14 mouse cellular contexts compared by ENCODE assay signal in genomic region chr6:51437665-51438064, GRCm38 (mm10). TPM values are rescaled to one million over a fixed set of nuclear protein-coding genes. Genes with fewer than 3 reads are reported as not detected.
DNase-seq lines count a peak whose midpoint lies in the region; ATAC-seq lines count a peak whose summit lies in the region.
"Had no signal": no experiment of that assay in that cellular context is flagged by ENCODE, and none has a peak within 500 bp of the region (broad histone marks: within the 10 kb centered on the region; RNA-seq: fewer than 3 reads in every experiment).

No protein-coding gene starts in this region.

- no peak for DNase-seq in forebrain, embryonic 14.5 days (ENCODE audit: low spot score)
- peak; percentile 29 to 52 for DNase-seq in kidney, postnatal 36 days
- DNase-seq in Muller cell, postnatal 12 days (ENCODE audit: inconsistent ontology term) = peak; percentile 41
- DNase-seq in heart, postnatal 10 days = peak; percentile 50 to 66
- no peak for DNase-seq in spleen, postnatal 14 days (ENCODE audit: low spot score in 2 of 2)
- no peak for DNase-seq in layer of hippocampus, adult 11-12 months (ENCODE audit: low spot score)
- DNase-seq: thymus, adult 2 months had no signal

- H3K9ac ChIP-seq in forebrain, embryonic 16.5 days (replicated peaks; ENCODE audit: low read depth, low read length) = no peak overlapping the region
- H3K9ac ChIP-seq in forebrain, embryonic 14.5 days (ENCODE audit: low read length) = no peak overlapping the region
- no peak overlapping the region for H3K9ac ChIP-seq in kidney, embryonic 15.5 days
- H3K9ac ChIP-seq: hindbrain, embryonic 15.5 days had no signal

- peaks cover 12% of the 10 kb centered on the region for H3K4me1 ChIP-seq in forebrain, embryonic 16.5 days (replicated peaks; ENCODE audit: control insufficient read depth, insufficient read depth, low read length)
- H3K4me1 ChIP-seq in forebrain, embryonic 14.5 days (ENCODE audit: control insufficient read depth, insufficient read depth, low read length) = no peaks in the 10 kb centered on the region
- peaks cover 16% of the 10 kb centered on the region for H3K4me1 ChIP-seq in kidney, embryonic 15.5 days

- H3K9me3 ChIP-seq in forebrain, embryonic 16.5 days (ENCODE audit: control insufficient read depth, low read length) = no peaks in the 10 kb centered on the region
- no peaks in the 10 kb centered on the region for H3K9me3 ChIP-seq in forebrain, embryonic 14.5 days (replicated peaks; ENCODE audit: control insufficient read depth, low read length)
- H3K9me3 ChIP-seq in kidney, embryonic 15.5 days (replicated peaks) = no peaks in the 10 kb centered on the region
- H3K9me3 ChIP-seq: forebrain, embryonic 10.5 days; hindbrain, embryonic 15.5 days had no signal

- 0 out of 2 replicates have a peak overlapping the region, but pooled peaks have one; percentile 2 for H3K4me2 ChIP-seq in forebrain, embryonic 16.5 days (ENCODE audit: low read length)
- H3K4me2 ChIP-seq in forebrain, embryonic 14.5 days (ENCODE audit: low read length) = no peak overlapping the region
- H3K4me2 ChIP-seq in kidney, embryonic 15.5 days = no peak overlapping the region
- H3K4me2 ChIP-seq: hindbrain, embryonic 15.5 days had no signal

- WGBS in forebrain, embryonic 16.5 days = 76% methylated on average over 4 of the region's 4 CpGs
- 71% methylated on average over 4 of the region's 4 CpGs for WGBS in forebrain, embryonic 14.5 days
- 70% methylated on average over 4 of the region's 4 CpGs for WGBS in kidney, embryonic 15.5 days

- no peak for ATAC-seq in forebrain, embryonic 16.5 days
- ATAC-seq in forebrain, embryonic 14.5 days = no peak
- ATAC-seq in kidney, embryonic 15.5 days (replicated peaks; ENCODE audit: low FRiP score) = no peak
- ATAC-seq: CD4-positive, CD25-positive, alpha-beta regulatory T cell, adult 4 months had no signal

- no peaks in the 10 kb centered on the region; the same call in 1 of the 2 replicates for H3K27me3 ChIP-seq in forebrain, embryonic 16.5 days (replicated peaks; ENCODE audit: control insufficient read depth, insufficient read depth, low read length)
- H3K27me3 ChIP-seq in forebrain, embryonic 14.5 days (replicated peaks; ENCODE audit: control insufficient read depth, insufficient read depth, low read length) = peaks cover 18% of the 10 kb centered on the region; the same call in 1 of the 2 replicates
- peaks cover 37% of the 10 kb centered on the region for H3K27me3 ChIP-seq in kidney, embryonic 15.5 days
- H3K27me3 ChIP-seq: hindbrain, embryonic 15.5 days had no signal

- no peak overlapping the region for H3K4me3 ChIP-seq in forebrain, embryonic 16.5 days (replicated peaks; ENCODE audit: low read length)
- H3K4me3 ChIP-seq in forebrain, embryonic 14.5 days (ENCODE audit: low read depth, low read length) = no peak overlapping the region
- no peak overlapping the region for H3K4me3 ChIP-seq in kidney, embryonic 15.5 days (replicated peaks)
- H3K4me3 ChIP-seq: forebrain, embryonic 10.5 days; hindbrain, embryonic 15.5 days; layer of hippocampus, adult 2 months had no signal

- no peak overlapping the region for H3K27ac ChIP-seq in forebrain, embryonic 16.5 days (ENCODE audit: low read length)
- no peak overlapping the region for H3K27ac ChIP-seq in forebrain, embryonic 14.5 days (ENCODE audit: low read depth, low read length)
- no peak overlapping the region for H3K27ac ChIP-seq in kidney, embryonic 15.5 days
- H3K27ac ChIP-seq: forebrain, embryonic 10.5 days; hindbrain, embryonic 15.5 days; layer of hippocampus, adult 2 months had no signal

- intact Hi-C loops in heart, postnatal 10 days (cut with DNase I) = no loop called here

- H3K36me3 ChIP-seq in forebrain, embryonic 16.5 days (ENCODE audit: control insufficient read depth, insufficient read depth) = no peaks in the 10 kb centered on the region
- H3K36me3 ChIP-seq in forebrain, embryonic 14.5 days (ENCODE audit: control insufficient read depth, insufficient read depth, low read length) = no peaks in the 10 kb centered on the region
- H3K36me3 ChIP-seq in kidney, embryonic 15.5 days = no peaks in the 10 kb centered on the region
- H3K36me3 ChIP-seq: forebrain, embryonic 10.5 days; hindbrain, embryonic 15.5 days had no signal

RNA-seq across cellular contexts. Expression of gene Nfe2l3, which starts 5.2 kb away (rescaled TPM):
- 14.2 and 16.1 TPM in 2 replicates for polyA plus RNA-seq in forebrain, embryonic 16.5 days (2015; fragmentation: Nextera tagmentation; extraction: Ambion mirVana)
- 10.8 and 14.3 TPM in 2 replicates for polyA plus RNA-seq in forebrain, embryonic 14.5 days (2014; fragmentation: Nextera tagmentation; extraction: Ambion mirVana)
- polyA plus RNA-seq in kidney, embryonic 15.5 days (2015; fragmentation: Nextera tagmentation; extraction: Ambion mirVana) = 1.9 and 2.2 TPM in 2 replicates
- total RNA-seq in heart, postnatal 10 days (2021) = 1 to 10 TPM in 1 of 2 experiments, under 1 TPM in 1; 0.36 to 1.4 TPM
- total RNA-seq: gastrocnemius, adult 8-10 months had no signal

RNA-seq across cellular contexts. Expression of gene Hnrnpa2b1, which starts 32.0 kb away (rescaled TPM):
- 1,940 and 1,995 TPM in 2 replicates for polyA plus RNA-seq in forebrain, embryonic 16.5 days (2015; fragmentation: Nextera tagmentation; extraction: Ambion mirVana)
- polyA plus RNA-seq in forebrain, embryonic 14.5 days (2014; fragmentation: Nextera tagmentation; extraction: Ambion mirVana) = 874 and 967 TPM in 2 replicates
- polyA plus RNA-seq in kidney, embryonic 15.5 days (2015; fragmentation: Nextera tagmentation; extraction: Ambion mirVana) = 2,022 and 2,214 TPM in 2 replicates
- 100 to 1,000 TPM; 510 to 554 TPM for total RNA-seq in heart, postnatal 10 days (2021)

RNA-seq across cellular contexts. Expression of gene Cbx3, which starts 32.5 kb away (rescaled TPM):
- 537 and 587 TPM in 2 replicates for polyA plus RNA-seq in forebrain, embryonic 16.5 days (2015; fragmentation: Nextera tagmentation; extraction: Ambion mirVana)
- 529 and 591 TPM in 2 replicates for polyA plus RNA-seq in forebrain, embryonic 14.5 days (2014; fragmentation: Nextera tagmentation; extraction: Ambion mirVana)
- 476 and 547 TPM in 2 replicates for polyA plus RNA-seq in kidney, embryonic 15.5 days (2015; fragmentation: Nextera tagmentation; extraction: Ambion mirVana)
- total RNA-seq in heart, postnatal 10 days (2021) = 100 to 1,000 TPM; 113 to 126 TPM

Comparison
In these comparisons a context has a peak if more than half of its experiments do, and no peak if none do; other contexts are left out.
1. DNase-seq: peak in kidney, postnatal 36 days (2 of 2), Muller cell, postnatal 12 days (single experiment) and heart, postnatal 10 days (2 of 2); none in forebrain, embryonic 14.5 days (single experiment), spleen, postnatal 14 days (0 of 2) and layer of hippocampus, adult 11-12 months (single experiment).